Mouse (Mus musculus) hindbrain, postnatal 0 days (tissue): Measurements from ENCODE around the gene Nfia. TPM values are rescaled to one million over a fixed set of nuclear protein-coding genes. Genes with fewer than 3 reads are reported as not detected.

Source experiments
- ATAC-seq: fragments of 200-750 bp; cut with Nextera tagmentation; 2 replicates; pipeline ENCODE4 v1.8.0; 2017; ENCODE audit warnings: mild to moderate bottlenecking, moderate TSS enrichment, moderate library complexity
- DNase-seq: peaks from one replicate; pipeline ENCODE4 v3.0.0-alpha.2; 2015; ENCODE audit warnings: low spot score
- H3K27ac ChIP-seq: fragments of 300-500 bp; sonication (generic); 2 replicates; pipeline ENCODE4 v1.5.1; 2014; ENCODE audit warnings: mild to moderate bottlenecking
- H3K27me3 ChIP-seq: fragments of 300-500 bp; sonication (generic); 2 replicates; pipeline ENCODE4 v1.6.1; 2014; ENCODE audit warnings: low read length, mixed read lengths; ENCODE audit not compliant: insufficient read depth
- H3K36me3 ChIP-seq: fragments of 300-500 bp; sonication (generic); 2 replicates; pipeline ENCODE4 v1.6.1; 2014; ENCODE audit warnings: low read length, mixed read lengths; ENCODE audit not compliant: insufficient read depth
- H3K4me1 ChIP-seq: fragments of 300-500 bp; sonication (generic); 2 replicates; pipeline ENCODE4 v1.6.1; 2014; ENCODE audit warnings: antibody characterized with exemption, low read length, mixed read lengths; ENCODE audit not compliant: insufficient read depth
- H3K4me2 ChIP-seq: fragments of 300-500 bp; sonication (generic); 2 replicates; pipeline ENCODE4 v1.6.1; 2014; ENCODE audit warnings: low read depth, mild to moderate bottlenecking, low read length, moderate library complexity, mixed read lengths
- H3K4me3 ChIP-seq: fragments of 300-500 bp; sonication (generic); 2 replicates; pipeline ENCODE4 v1.5.1; 2014; ENCODE audit warnings: low read length
- H3K9ac ChIP-seq: fragments of 300-500 bp; sonication (generic); replicated peaks from 2 replicates; pipeline ENCODE4 v1.6.1; 2014; ENCODE audit warnings: mild to moderate bottlenecking, low read length, moderate library complexity, mixed read lengths
- H3K9me3 ChIP-seq: fragments of 300-500 bp; sonication (generic); 2 replicates; pipeline ENCODE4 v1.6.1; 2016; ENCODE audit warnings: low read length, mixed read lengths
- CTCF ChIP-seq: IDR thresholded peaks from 2 replicates; pipeline ENCODE4 v1.5.1; 2016; ENCODE audit warnings: antibody characterized with exemption, control low read depth, low read depth
- WGBS: fragments of 180-500 bp; shearing (Covaris S2); extraction: QIAGEN DNeasy Blood & Tissue Kit; methylation state at CpG from one replicate; pipeline ENCODE4 v1.1.7; 2014; 5-methylcytosine and 5-hydroxymethylcytosine counted together
- polyA plus RNA-seq: library from polyadenylated mRNA; unstranded; fragments of >200 nt; fragmentation: Nextera tagmentation; extraction: Ambion mirVana; gene quantifications from 2 replicates; pipeline ENCODE4 v1.2.1, GENCODE M21; 2015
- total RNA-seq: library from RNA; depleted of rRNA; stranded (reverse); fragments of >200 nt; gene quantifications from 2 replicates; pipeline ENCODE4 v1.2.3, GENCODE M21; 2014

The Nfia gene
- total and polyA plus RNA-seq, 2 experiments from 2014 or later = 71.0 to 97.2 TPM

DNA sequence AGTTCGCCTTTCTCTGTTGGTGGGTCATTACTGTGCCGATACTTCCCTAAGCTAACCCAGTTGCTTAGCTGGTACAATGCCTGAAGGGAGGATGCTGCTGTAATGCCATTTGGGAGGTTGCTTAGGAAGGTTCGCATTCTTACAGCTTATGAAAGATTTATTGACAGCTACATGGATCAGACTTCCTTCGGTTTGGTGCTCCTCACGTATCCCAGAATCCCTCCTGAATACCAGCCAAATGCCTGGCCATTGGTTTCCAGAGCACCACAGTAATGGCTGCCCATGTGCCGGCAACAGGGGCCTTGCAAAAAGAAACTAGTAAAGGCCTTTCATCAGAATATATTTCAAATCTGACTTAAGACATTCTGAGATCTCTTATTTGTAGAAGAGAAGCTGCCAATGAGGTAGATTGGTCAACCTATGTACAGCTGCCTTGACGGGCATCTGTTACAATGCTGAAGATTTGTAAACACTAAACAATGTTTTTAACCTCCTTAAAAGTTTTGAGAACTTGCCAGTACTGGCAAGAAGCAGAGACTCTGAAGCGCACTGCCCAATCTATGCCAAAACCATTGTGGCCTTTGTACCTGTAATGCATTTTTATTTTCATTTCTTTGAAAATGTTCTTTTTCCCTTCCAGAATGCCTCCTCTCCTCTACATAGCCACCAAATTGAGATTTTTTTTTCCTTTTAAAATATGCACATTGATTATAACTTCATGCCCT, 13.2 kb downstream of the Nfia start:
- no peak for TF ChIP-seq CTCF
- Histone ChIP-seq H3K9me3 (no peaks in the 10 kb centered on the region), H3K9ac (no peak overlapping the region), H3K4me3 (peak overlapping the region; percentile 13; the same call in 1 of the 2 replicates), H3K4me1 (peaks cover 5% of the 10 kb centered on the region; the same call in 1 of the 2 replicates), H3K4me2 (peak overlapping the region; percentile 51), H3K27me3 (no peaks in the 10 kb centered on the region), H3K27ac (peak overlapping the region; percentile 65; the same call in 1 of the 2 replicates), H3K36me3 (peaks cover 8% of the 10 kb centered on the region; the same call in 1 of the 2 replicates)
- peak; percentile 66 for DNase-seq
- WGBS = 48% methylated on average over 8 of the region's 8 CpGs
- no peak for ATAC-seq

DNA sequence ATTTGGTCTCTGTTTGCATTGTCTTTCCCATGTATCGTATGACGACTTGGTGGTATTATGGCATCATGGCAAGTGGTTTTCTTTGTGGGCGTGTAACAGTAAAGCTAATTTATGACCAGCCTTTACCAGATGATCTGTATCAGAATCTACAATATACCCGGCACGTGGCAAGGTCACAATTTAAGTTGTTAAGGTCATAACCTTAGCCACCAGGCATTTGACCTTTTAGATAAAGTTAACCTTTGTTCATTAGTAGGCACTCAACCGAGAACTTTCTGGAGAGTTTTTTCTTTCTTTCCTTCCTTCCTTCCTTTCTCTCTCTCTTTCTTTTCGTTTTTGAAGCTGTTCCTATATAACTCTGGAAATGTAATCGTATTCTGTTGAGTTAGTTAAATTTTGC, 14.0 kb downstream of the Nfia start:
- Histone ChIP-seq H3K9ac (no peak overlapping the region), H3K36me3 (peaks cover 8% of the 10 kb centered on the region; the same call in 1 of the 2 replicates), H3K4me2 (peak overlapping the region; percentile 51; the same call in 1 of the 2 replicates), H3K27me3 (no peaks in the 10 kb centered on the region), H3K9me3 (no peaks in the 10 kb centered on the region), H3K27ac (no peak overlapping the region), H3K4me1 (peaks cover 5% of the 10 kb centered on the region; the same call in 1 of the 2 replicates), H3K4me3 (no peak overlapping the region)
- DNase-seq (no peak), ATAC-seq (no peak)
- WGBS = 46% methylated on average over 8 of the region's 8 CpGs
- no peak for TF ChIP-seq CTCF

DNA sequence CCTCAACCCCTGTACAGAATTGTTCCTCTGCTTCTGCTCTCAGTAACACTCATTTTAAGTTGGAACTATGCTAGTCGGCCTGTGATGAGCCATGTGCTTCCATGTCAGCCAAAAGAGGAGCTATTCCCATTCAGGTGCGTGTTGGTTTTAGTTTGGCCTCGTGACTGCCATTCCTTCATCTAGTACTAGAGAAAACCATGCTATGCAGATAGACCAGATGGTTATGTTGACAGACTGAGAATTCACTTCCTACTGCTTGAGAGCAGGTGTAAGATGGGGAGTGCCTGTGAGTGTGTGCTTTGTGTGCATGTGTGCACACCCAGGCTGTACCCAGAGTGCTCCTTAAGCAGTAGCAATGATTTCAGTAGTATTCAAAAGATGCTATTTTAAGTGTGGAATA, 15.0 kb downstream of the Nfia start:
- ATAC-seq = peak; percentile 73
- no peak for DNase-seq
- WGBS = 46% methylated on average over 3 of the region's 3 CpGs
- Histone ChIP-seq H3K27ac (peak overlapping the region; percentile 7; the same call in 1 of the 2 replicates), H3K9me3 (no peaks in the 10 kb centered on the region), H3K36me3 (peaks cover 8% of the 10 kb centered on the region; the same call in 1 of the 2 replicates), H3K27me3 (no peaks in the 10 kb centered on the region), H3K4me2 (peak overlapping the region; percentile 51), H3K9ac (no peak overlapping the region), H3K4me1 (peaks cover 5% of the 10 kb centered on the region; the same call in 1 of the 2 replicates), H3K4me3 (no peak overlapping the region)
- TF ChIP-seq CTCF = no peak

DNA sequence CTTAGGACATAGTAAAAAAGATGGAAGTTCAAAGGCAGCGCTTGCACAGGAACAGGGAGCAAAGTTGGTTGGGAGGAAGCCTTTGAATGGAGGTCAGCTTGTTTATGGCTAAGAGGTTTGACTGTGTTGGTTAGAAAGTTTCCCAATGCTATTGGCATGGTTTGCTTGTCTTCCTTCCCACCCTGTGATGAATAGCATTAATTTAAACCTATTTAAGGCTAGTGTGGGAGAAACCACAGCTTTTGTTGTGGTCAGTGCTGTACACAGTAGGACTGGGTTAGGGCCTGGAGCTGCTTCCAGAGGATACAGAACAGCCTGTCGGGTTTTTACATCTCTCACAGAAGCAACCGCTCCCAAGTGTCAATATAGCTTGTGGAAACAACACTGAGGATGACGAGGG, 16.0 kb downstream of the Nfia start:
- peaks cover 5% of the 10 kb centered on the region; the same call in 1 of the 2 replicates for H3K4me1 ChIP-seq
- TF ChIP-seq CTCF = no peak
- H3K9ac ChIP-seq = no peak overlapping the region
- peak overlapping the region; percentile 0; the same call in 1 of the 2 replicates for H3K4me2 ChIP-seq
- peak overlapping the region; percentile 34; the same call in 1 of the 2 replicates for H3K27ac ChIP-seq
- no peak for ATAC-seq
- H3K36me3 ChIP-seq = peaks cover 3% of the 10 kb centered on the region; the same call in 1 of the 2 replicates
- 45% methylated on average over 4 of the region's 4 CpGs for WGBS
- no peaks in the 10 kb centered on the region for H3K27me3 ChIP-seq
- H3K9me3 ChIP-seq = no peaks in the 10 kb centered on the region
- no peak for DNase-seq
- H3K4me3 ChIP-seq = no peak overlapping the region

DNA sequence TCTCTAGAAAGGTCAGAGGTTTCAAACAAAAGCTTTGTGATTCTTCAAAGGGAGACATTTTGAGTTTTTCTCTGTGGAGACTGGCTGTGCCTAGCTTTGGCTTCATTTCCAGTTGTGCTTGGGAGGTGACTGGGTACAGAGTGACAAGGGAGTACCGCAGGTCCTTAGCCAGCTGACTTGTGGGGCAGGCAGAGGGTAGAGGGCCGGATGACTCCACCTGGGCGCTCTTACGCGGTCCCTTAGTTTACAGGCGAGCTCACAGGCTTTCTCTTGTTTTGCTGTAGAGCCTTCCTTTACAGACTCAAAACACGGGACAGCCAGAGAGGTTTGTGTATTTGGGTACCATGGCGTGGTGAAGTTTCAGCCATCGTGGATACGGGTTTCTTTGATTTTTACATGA, 21.4 kb downstream of the Nfia start:
- H3K4me3 ChIP-seq = no peak overlapping the region
- no peaks in the 10 kb centered on the region for H3K9me3 ChIP-seq
- no peak for ATAC-seq
- H3K4me2 ChIP-seq = peak overlapping the region; percentile 22
- TF ChIP-seq CTCF = no peak
- no peak for DNase-seq
- 62% methylated on average over 10 of the region's 10 CpGs for WGBS
- peak overlapping the region; percentile 45; the same call in 1 of the 2 replicates for H3K27ac ChIP-seq
- no peak overlapping the region for H3K9ac ChIP-seq
- H3K4me1 ChIP-seq = peaks cover under 1% of the 10 kb centered on the region; the same call in 1 of the 2 replicates
- H3K36me3 ChIP-seq = no peaks in the 10 kb centered on the region
- H3K27me3 ChIP-seq = no peaks in the 10 kb centered on the region

DNA sequence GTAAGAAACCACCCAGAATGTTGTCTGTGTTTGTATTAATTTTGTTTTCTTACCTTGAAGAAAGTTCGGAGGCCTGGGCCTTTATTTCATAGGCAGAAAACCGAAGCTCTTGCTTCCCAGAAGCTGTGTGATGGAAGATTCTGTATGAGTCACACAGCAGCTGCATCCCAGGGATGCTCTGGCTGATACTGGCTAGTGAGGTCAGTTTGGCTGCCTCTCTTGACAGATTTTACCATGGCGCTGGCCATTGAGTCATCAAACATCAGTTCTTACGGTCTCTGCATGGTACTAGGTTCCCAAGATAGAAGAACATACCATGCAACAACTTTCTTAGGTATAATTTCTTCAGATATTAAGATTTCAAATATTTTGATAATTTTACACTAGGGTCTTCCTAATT, 22.3 kb downstream of the Nfia start:
- Histone ChIP-seq H3K9ac (no peak overlapping the region), H3K4me2 (no peak overlapping the region), H3K27ac (no peak overlapping the region), H3K4me3 (no peak overlapping the region), H3K27me3 (no peaks in the 10 kb centered on the region), H3K36me3 (no peaks in the 10 kb centered on the region), H3K9me3 (no peaks in the 10 kb centered on the region), H3K4me1 (no peaks in the 10 kb centered on the region)
- no peak for ATAC-seq
- DNase-seq = no peak
- 64% methylated on average over 4 of the region's 4 CpGs for WGBS
- TF ChIP-seq CTCF = no peak

DNA sequence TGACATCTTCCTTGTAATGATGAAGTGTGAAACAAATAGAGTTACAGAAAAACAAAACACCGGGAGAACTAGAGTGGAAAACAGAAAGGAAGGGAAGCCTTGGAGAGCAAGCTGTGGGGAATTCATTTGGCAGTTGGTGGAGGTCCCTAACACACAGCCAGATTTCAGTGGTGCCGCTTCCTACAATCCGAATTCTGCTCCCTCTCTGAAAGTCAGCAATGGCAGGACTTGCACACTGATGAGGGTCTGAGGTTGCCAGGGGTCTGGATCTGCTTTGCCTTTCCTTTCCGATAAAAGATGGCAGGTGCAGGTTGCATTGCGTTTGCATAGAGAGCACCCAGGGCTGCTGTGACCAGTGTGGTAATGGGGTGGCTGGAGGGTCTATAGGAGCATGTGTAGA, 23.4 kb downstream of the Nfia start:
- ATAC-seq (no peak), DNase-seq (no peak)
- WGBS = 45% methylated on average over 5 of the region's 5 CpGs
- H3K4me3 ChIP-seq = no peak overlapping the region
- H3K4me1 ChIP-seq = no peaks in the 10 kb centered on the region
- H3K9ac ChIP-seq = peak overlapping the region; percentile 28; the same call in 1 of the 2 replicates
- peak overlapping the region; percentile 41; the same call in 1 of the 2 replicates for H3K4me2 ChIP-seq
- H3K9me3 ChIP-seq = no peaks in the 10 kb centered on the region
- H3K36me3 ChIP-seq = no peaks in the 10 kb centered on the region
- no peaks in the 10 kb centered on the region for H3K27me3 ChIP-seq
- no peak for TF ChIP-seq CTCF
- peak overlapping the region; percentile 26; the same call in 1 of the 2 replicates for H3K27ac ChIP-seq
